Mouse (Mus musculus) liver, embryonic 14.5 days (tissue): Measurements from ENCODE around the gene Gm17509. TPM values are rescaled to one million over a fixed set of nuclear protein-coding genes. Genes with fewer than 3 reads are reported as not detected.

ENCODE experiments used
- ATAC-seq: fragments of 200-750 bp; cut with Nextera tagmentation; 2 replicates; pipeline ENCODE4 v1.8.0; 2017; ENCODE audit warnings: moderate number of reproducible peaks, mild to moderate bottlenecking, moderate library complexity; ENCODE audit not compliant: insufficient read depth
- DNase-seq, 3 experiments: peaks; one replicate each; pipeline ENCODE4 v3.0.0-alpha.2; 2012 to 2013; ENCODE audit warnings: low read depth in 3 of 3, low spot score in 3 of 3
- H3K27ac ChIP-seq: fragments of 300-500 bp; sonication (generic); 2 replicates; pipeline ENCODE4 v1.5.1; 2014; ENCODE audit warnings: moderate library complexity, mild to moderate bottlenecking, control low read depth, inconsistent platforms
- H3K27me3 ChIP-seq: fragments of 300-500 bp; sonication (generic); 2 replicates; pipeline ENCODE4 v1.6.1; 2014; ENCODE audit warnings: mild to moderate bottlenecking, low read length, moderate library complexity; ENCODE audit not compliant: control insufficient read depth, insufficient read depth
- H3K36me3 ChIP-seq: fragments of 300-500 bp; sonication (generic); replicated peaks from 2 replicates; pipeline ENCODE4 v1.6.1; 2014; ENCODE audit warnings: low read depth; ENCODE audit not compliant: control insufficient read depth, insufficient read depth
- H3K4me1 ChIP-seq, 2 experiments: fragments of 200-500 bp in 1 of 2; fragments of 300-500 bp in 1 of 2; sonication (generic) in 1 of 2; replicated peaks; 2 replicates each; pipeline ENCODE4 v1.6.1; 2012 to 2014; ENCODE audit warnings: antibody characterized with exemption in 1 of 2, inconsistent platforms in 1 of 2, low read length in 1 of 2; ENCODE audit not compliant: control insufficient read depth in 2 of 2, insufficient read depth in 2 of 2
- H3K4me2 ChIP-seq: fragments of 300-500 bp; sonication (generic); 2 replicates; pipeline ENCODE4 v1.6.1; 2014; ENCODE audit warnings: low read depth, mild to moderate bottlenecking, control low read depth, moderate library complexity
- H3K4me3 ChIP-seq, 2 experiments: fragments of 200-500 bp in 1 of 2; fragments of 300-500 bp in 1 of 2; sonication (generic) in 1 of 2; 2 replicates each; pipeline ENCODE4 v1.5.1; 2012 to 2014; ENCODE audit warnings: low read depth in 2 of 2, low read length in 2 of 2, mild to moderate bottlenecking in 2 of 2, control low read depth in 1 of 2, inconsistent platforms in 1 of 2, moderate library complexity in 1 of 2; ENCODE audit not compliant: insufficient read depth in 1 of 2
- H3K9ac ChIP-seq: fragments of 300-500 bp; sonication (generic); replicated peaks from 2 replicates; pipeline ENCODE4 v1.6.1; 2014; ENCODE audit warnings: mild to moderate bottlenecking, control low read depth, moderate library complexity
- H3K9me3 ChIP-seq: fragments of 300-500 bp; sonication (generic); 2 replicates; pipeline ENCODE4 v1.6.1; 2016; ENCODE audit warnings: low read length, mixed read lengths; ENCODE audit not compliant: control insufficient read depth
- CTCF ChIP-seq: IDR thresholded peaks from 2 replicates; pipeline ENCODE4 v1.5.1; 2016; ENCODE audit warnings: antibody characterized with exemption, low read depth, control low read depth
- EP300 ChIP-seq: IDR thresholded peaks from 2 replicates; pipeline ENCODE4 v1.6.1; 2016; ENCODE audit warnings: antibody characterized with exemption, low read depth
- WGBS: fragments of 180-500 bp; shearing (Covaris S2); extraction: QIAGEN DNeasy Blood & Tissue Kit; methylation state at CpG from one replicate; pipeline ENCODE4 v1.1.7; 2014; ENCODE audit not compliant: insufficient replicate concordance; 5-methylcytosine and 5-hydroxymethylcytosine counted together
- polyA plus RNA-seq, 2 experiments: library from polyadenylated mRNA; depleted of rRNA in 1 of 2; stranded (reverse) in 1 of 2; unstranded in 1 of 2; fragments of >200 nt; fragmentation: Nextera tagmentation in 1 of 2; extraction: Ambion mirVana in 1 of 2; gene quantifications; 2 replicates each; pipeline versions ENCODE4 v1.2.1 to v1.2.3; 2012 to 2014

The Gm17509 gene
- polyA plus RNA-seq, 2 experiments, result 0.07 TPM; not detected in 1

- Histone ChIP-seq H3K27me3 (no peaks in the 10 kb centered on the region), H3K4me2 (no peak overlapping the region), H3K4me3 (no peak overlapping the region), H3K9ac (no peak overlapping the region), H3K36me3 (no peaks in the 10 kb centered on the region), H3K27ac (no peak overlapping the region), H3K4me1 (no peaks in the 10 kb centered on the region), H3K9me3 (no peaks in the 10 kb centered on the region)
- DNase-seq, result no peak
- TF ChIP-seq CTCF, result no peak
- 0 out of 2 replicates have a peak, but pooled peaks have one; percentile 12 for TF ChIP-seq EP300
- no peak for ATAC-seq
- 29% methylated on average over 3 of the region's 3 CpGs for WGBS
Observed at GRCm38 (mm10) chr13:117242063-117242462, 21.2 kb upstream of the Gm17509 start.

- no peak overlapping the region for H3K27ac ChIP-seq
- ATAC-seq (0 out of 2 replicates have a peak, but pooled peaks have one; percentile 28), DNase-seq (no peak)
- no peaks in the 10 kb centered on the region for H3K27me3 ChIP-seq
- H3K36me3 ChIP-seq, result no peaks in the 10 kb centered on the region
- no peak overlapping the region for H3K4me2 ChIP-seq
- H3K4me3 ChIP-seq, result no peak overlapping the region
- TF ChIP-seq EP300, result no peak
- TF ChIP-seq CTCF, result no peak
- H3K4me1 ChIP-seq, result no peaks in the 10 kb centered on the region
- no peak overlapping the region for H3K9ac ChIP-seq
- H3K9me3 ChIP-seq, result no peaks in the 10 kb centered on the region
- WGBS, result 47% methylated on average over 4 of the region's 4 CpGs
Observed at GRCm38 (mm10) chr13:117237111-117237510, 16.2 kb upstream of the Gm17509 start.

- Histone ChIP-seq H3K9me3 (no peaks in the 10 kb centered on the region), H3K36me3 (no peaks in the 10 kb centered on the region), H3K4me1 (no peaks in the 10 kb centered on the region), H3K27me3 (no peaks in the 10 kb centered on the region), H3K4me3 (no peak overlapping the region), H3K27ac (no peak overlapping the region), H3K4me2 (no peak overlapping the region), H3K9ac (no peak overlapping the region)
- 56% methylated on average over 11 of the region's 11 CpGs for WGBS
- no peak for TF ChIP-seq CTCF
- TF ChIP-seq EP300, result no peak
- DNase-seq, result no peak
- peak; percentile 59; the same call in 1 of the 2 replicates for ATAC-seq
Observed at GRCm38 (mm10) chr13:117235530-117236212, 14.8 kb upstream of the Gm17509 start.

- Histone ChIP-seq H3K9ac (no peak overlapping the region), H3K4me3 (no peak overlapping the region), H3K27ac (no peak overlapping the region), H3K4me1 (no peaks in the 10 kb centered on the region), H3K36me3 (no peaks in the 10 kb centered on the region), H3K4me2 (no peak overlapping the region), H3K9me3 (no peaks in the 10 kb centered on the region), H3K27me3 (no peaks in the 10 kb centered on the region)
- WGBS, result 64% methylated on average over 7 of the region's 7 CpGs
- TF ChIP-seq EP300 (no peak), CTCF (no peak)
- DNase-seq (no peak), ATAC-seq (no peak)
Observed at GRCm38 (mm10) chr13:117234486-117234885, 13.6 kb upstream of the Gm17509 start.

- Histone ChIP-seq H3K27me3 (no peaks in the 10 kb centered on the region), H3K4me2 (no peak overlapping the region), H3K27ac (no peak overlapping the region), H3K4me3 (no peak overlapping the region), H3K4me1 (no peaks in the 10 kb centered on the region), H3K9ac (no peak overlapping the region), H3K36me3 (no peaks in the 10 kb centered on the region), H3K9me3 (no peaks in the 10 kb centered on the region)
- TF ChIP-seq CTCF (no peak), EP300 (no peak)
- DNase-seq, result no peak
- WGBS, result 72% methylated on average over 8 of the region's 8 CpGs
- ATAC-seq, result no peak
Observed at GRCm38 (mm10) chr13:117233808-117234207, 12.9 kb upstream of the Gm17509 start.
